Mouse (Mus musculus) spleen, adult 2 months (tissue): ENCODE results near the gene Arhgap31.

Experiments used
- CTCF ChIP-seq: fragments of 200-500 bp; IDR thresholded peaks from 2 replicates; pipeline ENCODE4 v1.5.1; 2011; ENCODE audit warnings: mild to moderate bottlenecking, inconsistent platforms; ENCODE audit not compliant: insufficient read depth, insufficient read length, insufficient replicate concordance; ENCODE audit errors: extremely low read depth
- POLR2A ChIP-seq: fragments of 200-500 bp; IDR thresholded peaks from 2 replicates; pipeline ENCODE4 v1.6.1; 2011; ENCODE audit warnings: low read depth, low read length, inconsistent platforms

DNA sequence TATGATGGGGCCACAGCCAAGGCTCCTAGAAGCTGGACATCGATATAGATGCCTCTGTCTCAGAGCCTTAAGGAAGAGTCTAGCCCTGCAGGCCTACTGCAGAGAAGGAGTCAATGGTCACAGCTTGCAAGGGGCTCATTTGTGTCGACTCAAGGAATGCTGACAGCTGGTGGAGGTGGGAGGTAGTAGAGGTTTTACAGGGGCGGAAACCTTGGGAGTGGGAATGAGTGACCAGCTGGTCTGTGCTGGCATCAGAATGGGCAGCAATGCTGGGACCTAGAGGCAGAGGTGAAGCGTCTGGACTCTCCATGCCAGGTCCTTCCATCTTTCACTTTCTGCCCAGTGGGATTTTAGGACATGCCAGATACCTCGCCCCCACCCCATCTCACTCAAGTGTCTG lies 17.5 kb downstream of the Arhgap31 start:
- TF ChIP-seq POLR2A (no peak), CTCF (no peak)
